Mouse (Mus musculus) limb, embryonic 14.5 days (tissue): ENCODE results near the gene Il1a. TPM values are rescaled to one million over a fixed set of nuclear protein-coding genes. Genes with fewer than 3 reads are reported as not detected.

Experiments used
- ATAC-seq: fragments of 200-750 bp; cut with Nextera tagmentation; 2 replicates; pipeline ENCODE4 v1.8.0; 2017; ENCODE audit warnings: low read depth, moderate number of reproducible peaks, moderate TSS enrichment; ENCODE audit not compliant: low FRiP score
- DNase-seq: peaks from one replicate; pipeline ENCODE4 v3.0.0-alpha.2; 2015; ENCODE audit warnings: low spot score
- H3K27ac ChIP-seq: fragments of 300-500 bp; sonication (generic); replicated peaks from 2 replicates; pipeline ENCODE4 v1.5.1; 2014; ENCODE audit warnings: low read depth, mild to moderate bottlenecking, low read length, moderate library complexity, mixed read lengths
- H3K27me3 ChIP-seq: fragments of 300-500 bp; sonication (generic); 2 replicates; pipeline ENCODE4 v1.6.1; 2014; ENCODE audit warnings: low read length, mixed read lengths; ENCODE audit not compliant: control insufficient read depth, insufficient read depth
- H3K36me3 ChIP-seq: fragments of 300-500 bp; sonication (generic); 2 replicates; pipeline ENCODE4 v1.6.1; 2014; ENCODE audit warnings: mild to moderate bottlenecking, low read length, moderate library complexity, mixed read lengths; ENCODE audit not compliant: control insufficient read depth, insufficient read depth
- H3K4me1 ChIP-seq: fragments of 300-500 bp; sonication (generic); 2 replicates; pipeline ENCODE4 v1.6.1; 2014; ENCODE audit warnings: antibody characterized with exemption, low read length, mixed read lengths; ENCODE audit not compliant: control insufficient read depth, insufficient read depth
- H3K4me2 ChIP-seq: fragments of 300-500 bp; sonication (generic); replicated peaks from 2 replicates; pipeline ENCODE4 v1.6.1; 2014; ENCODE audit warnings: low read depth, mild to moderate bottlenecking, low read length, moderate library complexity; ENCODE audit not compliant: severe bottlenecking
- H3K4me3 ChIP-seq: fragments of 300-500 bp; sonication (generic); replicated peaks from 2 replicates; pipeline ENCODE4 v1.5.1; 2014; ENCODE audit warnings: low read length
- H3K9ac ChIP-seq: fragments of 300-500 bp; sonication (generic); 2 replicates; pipeline ENCODE4 v1.6.1; 2014; ENCODE audit warnings: mild to moderate bottlenecking, low read depth, low read length, moderate library complexity; ENCODE audit not compliant: severe bottlenecking
- H3K9me3 ChIP-seq: fragments of 300-500 bp; sonication (generic); 2 replicates; pipeline ENCODE4 v1.6.1; 2016; ENCODE audit warnings: low read length; ENCODE audit not compliant: control insufficient read depth
- POLR2A ChIP-seq: fragments of 200-500 bp; IDR thresholded peaks from 2 replicates; pipeline ENCODE4 v1.8.0; 2012; ENCODE audit warnings: inconsistent platforms, mild to moderate bottlenecking, moderate library complexity, borderline replicate concordance; ENCODE audit not compliant: insufficient read depth, insufficient read length; ENCODE audit errors: extremely low read depth
- WGBS: fragments of 180-500 bp; shearing (Covaris S2); extraction: QIAGEN DNeasy Blood & Tissue Kit; methylation state at CpG from one replicate; pipeline ENCODE4 v1.1.7; 2014; 5-methylcytosine and 5-hydroxymethylcytosine counted together
- polyA plus RNA-seq, 2 experiments: library from polyadenylated mRNA; depleted of rRNA in 1 of 2; stranded (reverse) in 1 of 2; unstranded in 1 of 2; fragments of >200 nt; fragmentation: Nextera tagmentation in 1 of 2; extraction: Ambion mirVana in 1 of 2; gene quantifications; 2 replicates each; pipeline versions ENCODE4 v1.2.1 to v1.2.3; 2012 to 2014

Gene Il1a
- polyA plus RNA-seq, 2 experiments = 0.06 TPM; not detected in 1

DNA sequence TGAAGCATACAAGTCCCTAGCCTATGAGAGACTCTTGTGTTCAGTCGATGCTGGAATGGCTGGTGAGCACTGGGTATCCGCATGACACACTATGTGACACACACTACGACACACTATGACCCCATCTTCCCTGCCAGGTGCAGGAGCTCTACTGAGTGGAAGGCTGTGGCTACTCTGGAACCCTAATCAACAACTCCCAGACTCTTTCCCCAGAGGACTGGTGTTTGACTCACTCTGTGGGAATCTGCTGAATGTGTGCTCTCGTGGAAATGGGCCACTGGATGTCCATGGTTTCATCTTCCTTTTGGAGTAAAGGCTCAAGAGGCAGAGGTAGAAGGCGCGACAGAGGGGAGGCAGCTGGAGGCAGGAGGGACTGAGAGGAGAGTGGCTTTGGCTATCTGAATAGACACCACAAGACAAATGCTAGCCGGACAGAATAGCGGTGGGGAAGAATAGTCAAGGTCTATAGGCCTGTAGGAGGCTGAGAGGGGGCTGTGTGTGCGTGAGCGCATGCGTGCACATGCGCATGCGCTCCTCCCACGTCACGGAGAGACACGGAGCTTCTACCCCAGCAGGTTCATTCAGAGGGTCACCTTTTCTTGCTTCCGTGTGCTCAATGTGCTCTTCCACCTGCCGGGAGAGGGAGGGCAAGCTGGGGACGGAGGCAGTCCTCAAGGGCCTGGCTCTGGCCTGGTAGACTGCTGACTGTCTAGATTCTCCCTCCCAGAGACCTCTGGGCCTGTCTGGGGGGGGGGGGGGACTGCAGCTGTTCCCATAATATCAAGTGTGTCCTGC is 56.7 kb downstream of the Il1a start:
- WGBS = 89% methylated on average over 17 of the region's 19 CpGs
- Histone ChIP-seq H3K4me3 (no peak overlapping the region), H3K27ac (no peak overlapping the region), H3K4me1 (no peaks in the 10 kb centered on the region), H3K27me3 (no peaks in the 10 kb centered on the region), H3K4me2 (no peak overlapping the region), H3K9me3 (no peaks in the 10 kb centered on the region), H3K36me3 (no peaks in the 10 kb centered on the region), H3K9ac (no peak overlapping the region)
- no peak for DNase-seq
- no peak for ATAC-seq
- no peak for TF ChIP-seq POLR2A

Other genes with a start within 250 kb of the Il1a start
- 15.8 and 16.9 TPM in 2 replicates for gene Ttl, start 244.0 kb downstream of the Il1a start, polyA plus RNA-seq (2012; rRNA removed)
- gene Ttl, start 244.0 kb downstream of the Il1a start, polyA plus RNA-seq (2014; fragmentation: Nextera tagmentation; extraction: Ambion mirVana) = 20.2 and 20.4 TPM in 2 replicates
- 38.8 and 48.9 TPM in 2 replicates for gene Polr1b, start 209.0 kb downstream of the Il1a start, polyA plus RNA-seq (2012; rRNA removed)
- gene Polr1b, start 209.0 kb downstream of the Il1a start, polyA plus RNA-seq (2014; fragmentation: Nextera tagmentation; extraction: Ambion mirVana) = 11.5 and 12.2 TPM in 2 replicates
- 32.7 and 33.3 TPM in 2 replicates for gene Chchd5, start 180.3 kb downstream of the Il1a start, polyA plus RNA-seq (2012; rRNA removed)
- gene Chchd5, start 180.3 kb downstream of the Il1a start, polyA plus RNA-seq (2014; fragmentation: Nextera tagmentation; extraction: Ambion mirVana) = 32.3 and 34.8 TPM in 2 replicates
- 40.6 and 40.8 TPM in 2 replicates for gene Slc20a1, start 111.2 kb downstream of the Il1a start, polyA plus RNA-seq (2012; rRNA removed)
- gene Slc20a1, start 111.2 kb downstream of the Il1a start, polyA plus RNA-seq (2014; fragmentation: Nextera tagmentation; extraction: Ambion mirVana) = 28.7 and 32.1 TPM in 2 replicates
- 14.2 and 18.1 TPM in 2 replicates for gene Ckap2l, start 12.8 kb downstream of the Il1a start, polyA plus RNA-seq (2012; rRNA removed)
- gene Ckap2l, start 12.8 kb downstream of the Il1a start, polyA plus RNA-seq (2014; fragmentation: Nextera tagmentation; extraction: Ambion mirVana) = 49.8 and 52.8 TPM in 2 replicates
- 0.10 TPM in 1 of 2 replicates, not detected in the other for gene Il1b, start 61.2 kb upstream of the Il1a start, polyA plus RNA-seq (2012; rRNA removed)
- not detected in 2 replicates for gene Il1b, start 61.2 kb upstream of the Il1a start, polyA plus RNA-seq (2014; fragmentation: Nextera tagmentation; extraction: Ambion mirVana)
- 0.22 and 0.34 TPM in 2 replicates for gene F830045P16Rik, start 226.6 kb upstream of the Il1a start, polyA plus RNA-seq (2012; rRNA removed)
- gene F830045P16Rik, start 226.6 kb upstream of the Il1a start, polyA plus RNA-seq (2014; fragmentation: Nextera tagmentation; extraction: Ambion mirVana) = 0.22 and 0.23 TPM in 2 replicates